Mouse (Mus musculus) left cerebral cortex, adult 2 months (tissue): ENCODE results near the gene Tmem169. TPM values are rescaled to one million over a fixed set of nuclear protein-coding genes. Genes with fewer than 3 reads are reported as not detected.

ENCODE experiments used
- DNase-seq, 2 experiments: peaks; one replicate each; pipeline ENCODE4 v3.0.0; 2021 to 2022; ENCODE audit warnings: low spot score in 2 of 2, mixed read lengths in 1 of 2; ENCODE audit errors: extremely low spot score in 1 of 2
- H3K27ac ChIP-seq: fragments of 200-600 bp; 2 replicates; pipeline ENCODE4 v1.8.1; 2022
- H3K4me3 ChIP-seq: fragments of 200-600 bp; 2 replicates; pipeline ENCODE4 v1.8.1; 2022
- CTCF ChIP-seq: fragments of 200-600 bp; IDR thresholded peaks from 2 replicates; pipeline ENCODE4 v1.8.1; 2022; ENCODE audit warnings: antibody characterized with exemption, mild to moderate bottlenecking, moderate library complexity
- intact Hi-C: fragments of 180-260 bp; cut with DNase I; formaldehyde crosslinking; loops from one replicate; pipeline ENCODE4 v1.15.1; 2025
- total RNA-seq, 2 experiments: library from RNA; stranded (reverse); gene quantifications; 2 replicates each; pipeline ENCODE4 v1.2.3; 2021

Tmem169 gene
- total RNA-seq, 2 experiments from 2014 or later = 17.7 to 19.4 TPM

DNA sequence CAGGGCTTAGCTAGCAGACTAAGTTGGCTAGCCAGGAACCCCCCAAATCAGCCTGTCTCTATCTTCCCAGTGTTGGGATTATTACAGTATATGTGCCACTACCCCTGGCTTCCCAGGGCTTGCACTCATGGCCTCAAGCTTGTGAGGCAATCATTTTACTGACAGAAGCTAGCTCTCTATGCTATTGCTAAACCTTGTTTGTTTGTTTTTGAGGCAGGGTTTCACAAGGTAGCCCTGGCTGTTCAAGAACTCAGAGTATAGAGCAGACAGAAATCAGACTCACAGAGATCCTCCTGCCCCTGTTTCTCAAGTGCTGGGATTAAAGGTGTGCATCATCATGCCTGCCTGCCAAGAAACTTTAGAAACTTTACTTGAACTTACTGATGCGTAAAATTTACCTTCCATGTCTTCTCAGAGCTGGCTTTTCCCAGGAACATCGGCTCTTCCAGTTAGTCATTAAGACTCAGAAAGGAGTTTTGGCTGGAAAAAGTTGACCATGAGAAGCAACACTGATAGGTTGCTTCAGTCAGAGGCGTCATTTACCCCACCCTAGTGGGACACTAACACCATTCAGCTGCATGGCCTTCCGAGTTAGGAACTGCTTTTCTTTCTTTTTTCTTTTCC, 4.5 kb downstream of the Tmem169 start:
- no peak for TF ChIP-seq CTCF
- no peak overlapping the region for H3K4me3 ChIP-seq
- DNase-seq = no peak
- intact Hi-C loops = no loop called here
- H3K27ac ChIP-seq = no peak overlapping the region

DNA sequence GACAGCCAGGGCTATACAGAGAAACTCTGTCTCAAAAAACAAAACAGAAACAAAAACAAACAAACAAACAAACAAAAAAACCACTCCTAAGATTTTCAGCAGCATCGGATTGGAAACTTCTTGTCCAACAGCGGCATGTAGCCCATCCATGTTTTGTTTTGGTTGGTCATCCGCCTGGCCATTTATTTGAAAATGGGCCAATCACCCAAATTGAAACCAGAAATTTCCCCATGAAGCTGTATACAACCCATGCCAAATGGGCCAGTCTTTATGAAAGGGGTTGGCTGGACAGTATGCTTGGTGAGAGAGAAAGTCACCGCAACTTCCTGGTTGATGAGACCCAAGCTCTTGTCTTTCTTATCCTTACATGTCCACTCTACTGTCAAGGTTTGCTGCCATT, 6.7 kb downstream of the Tmem169 start:
- H3K27ac ChIP-seq = no peak overlapping the region
- intact Hi-C loops = no loop called here
- no peak for TF ChIP-seq CTCF
- DNase-seq = no peak
- no peak overlapping the region for H3K4me3 ChIP-seq

DNA sequence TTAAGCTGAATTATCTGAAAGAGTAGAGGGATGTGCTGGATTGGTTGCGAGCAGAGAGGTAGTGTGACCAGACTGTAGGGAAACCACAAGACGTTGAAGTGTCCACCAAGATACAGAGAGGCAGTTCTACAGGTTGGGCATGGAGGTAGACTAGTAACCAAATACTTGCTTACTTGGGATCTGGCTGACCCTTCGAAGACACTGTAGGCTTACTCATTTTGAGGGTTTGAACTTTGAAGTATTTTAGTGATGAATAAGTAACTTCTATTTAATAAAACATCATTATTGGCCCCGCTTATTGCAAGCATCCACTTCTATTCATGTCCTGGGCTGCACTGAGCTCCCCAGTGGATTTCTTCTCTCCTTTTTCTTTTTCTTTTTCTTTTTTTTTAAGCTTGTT, 7.3 kb downstream of the Tmem169 start:
- intact Hi-C loops = no loop called here

DNA sequence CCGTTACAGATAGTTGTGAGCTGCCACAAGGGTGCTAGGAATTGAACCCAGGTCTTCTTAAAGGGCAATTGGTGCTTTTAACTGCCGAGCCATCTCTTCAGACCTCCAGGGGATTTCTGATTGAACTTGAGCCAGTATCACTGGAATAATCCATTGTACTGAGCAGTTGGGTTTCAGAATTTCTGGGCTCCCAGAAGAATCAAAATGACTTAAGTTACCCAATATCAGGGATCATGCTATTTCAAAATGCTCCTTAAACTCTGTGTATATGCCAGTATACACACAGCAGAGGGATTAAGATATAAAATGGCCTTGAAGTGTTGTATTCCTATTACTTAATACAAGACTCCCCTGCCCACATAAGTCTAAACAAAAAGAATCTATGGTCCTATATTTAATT, 7.8 kb downstream of the Tmem169 start:
- intact Hi-C loops = no loop called here
- Histone ChIP-seq H3K27ac (no peak overlapping the region), H3K4me3 (no peak overlapping the region)
- no peak for DNase-seq
- no peak for TF ChIP-seq CTCF

More for the DNA sequence above, 7.3 kb downstream of the Tmem169 start:
- Histone ChIP-seq H3K27ac (no peak overlapping the region), H3K4me3 (no peak overlapping the region)
- no peak for DNase-seq
- no peak for TF ChIP-seq CTCF

DNA sequence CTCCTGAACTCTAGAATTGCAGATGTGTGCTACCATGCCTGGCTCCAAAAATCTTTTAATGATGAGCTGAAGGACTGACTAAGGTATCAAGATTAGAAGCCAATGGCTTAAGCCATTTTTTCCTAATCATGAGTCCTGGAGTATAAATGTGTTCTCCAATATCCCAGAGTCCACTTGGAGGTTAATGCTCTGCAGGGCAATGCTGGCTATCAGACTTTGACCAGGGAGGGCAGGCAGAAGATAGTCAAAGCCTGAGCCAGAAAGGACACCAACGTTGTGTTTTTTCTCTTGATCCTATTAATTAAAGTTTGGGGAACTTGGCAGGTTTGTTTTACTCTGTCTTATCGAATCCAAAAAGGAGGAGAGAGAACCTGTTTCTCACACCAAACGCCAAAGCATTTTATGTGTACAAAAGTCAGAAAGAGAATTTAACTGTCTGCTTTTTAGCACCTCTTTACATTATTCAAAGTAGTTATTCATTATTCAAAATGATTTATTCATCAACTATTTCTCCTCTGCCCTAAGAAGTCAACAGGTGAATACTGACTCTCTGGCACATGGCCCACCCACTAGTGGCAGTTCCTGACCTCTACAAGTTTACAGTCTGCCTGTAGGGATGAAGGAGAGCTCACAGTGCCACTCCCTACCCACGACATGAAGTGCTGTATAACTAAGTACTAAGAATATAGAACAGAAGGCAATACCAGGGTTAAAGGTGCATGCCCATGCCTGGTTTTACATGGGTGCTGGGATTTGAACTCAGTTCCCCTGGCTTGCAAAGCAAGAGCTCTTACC, 9.9 kb downstream of the Tmem169 start:
- TF ChIP-seq CTCF = no peak
- no peak for DNase-seq
- no peak overlapping the region for H3K27ac ChIP-seq
- no peak overlapping the region for H3K4me3 ChIP-seq
- intact Hi-C loops = no loop called here

DNA sequence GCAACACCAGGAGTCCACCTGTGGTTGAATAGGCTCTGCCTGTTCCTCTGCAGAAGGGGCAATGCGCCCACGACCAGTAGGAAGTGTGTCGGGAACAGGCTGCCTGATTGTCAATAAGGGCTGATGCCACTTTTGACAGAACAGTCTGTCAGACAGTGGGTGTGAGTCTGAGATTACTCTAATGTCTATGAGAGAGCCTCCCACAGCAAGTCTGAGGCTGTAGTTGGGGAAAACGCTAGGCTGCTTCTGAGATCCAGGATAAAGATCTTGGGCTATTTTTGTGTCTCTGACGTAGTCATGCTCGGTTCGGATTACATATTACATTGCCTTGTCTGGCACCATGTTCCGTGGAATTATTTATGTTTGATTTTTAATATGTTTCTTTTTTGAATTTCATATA, 11.6 kb downstream of the Tmem169 start:
- no peak overlapping the region for H3K4me3 ChIP-seq
- intact Hi-C loops = no loop called here
- no peak for TF ChIP-seq CTCF
- no peak for DNase-seq
- H3K27ac ChIP-seq = no peak overlapping the region

DNA sequence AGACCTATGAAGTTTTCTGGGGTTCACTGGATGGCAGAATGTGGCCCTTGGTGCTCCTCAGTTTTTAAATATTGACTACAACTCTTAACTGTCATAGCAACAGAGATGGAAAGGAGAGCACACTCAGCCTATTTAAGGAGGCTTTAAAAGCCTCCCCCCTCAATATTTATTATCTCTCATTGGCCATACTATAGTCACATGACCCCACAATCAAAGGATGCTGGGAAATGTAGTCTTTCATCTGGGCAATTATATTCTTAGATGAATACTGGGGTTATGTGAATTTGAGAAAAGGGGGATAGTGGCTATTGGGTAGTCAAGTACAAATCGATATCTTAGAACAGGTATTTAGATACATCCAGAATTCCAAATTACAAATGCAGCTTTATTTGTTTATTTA, 17.7 kb downstream of the Tmem169 start:
- intact Hi-C loops = no loop called here

DNA sequence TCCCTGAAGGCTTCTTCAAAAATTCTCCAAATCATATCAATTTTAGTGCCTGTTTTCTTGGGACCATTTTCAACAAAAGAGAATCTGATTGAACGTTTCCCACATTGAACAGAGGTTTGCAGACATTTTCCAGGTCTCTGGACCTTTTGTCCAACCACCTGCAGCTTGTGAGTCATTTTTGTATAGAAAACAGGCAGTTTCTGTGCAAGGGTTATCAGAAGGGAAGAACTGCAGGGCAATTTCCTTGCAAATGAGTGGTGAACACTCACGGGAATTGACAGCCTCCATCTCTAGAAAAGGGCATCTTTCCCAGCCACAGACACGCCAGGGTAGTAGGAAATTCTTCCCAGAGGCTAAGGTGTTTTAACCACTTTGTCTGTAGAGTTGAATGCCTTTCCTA, 22.1 kb downstream of the Tmem169 start:
- no peak for DNase-seq
- intact Hi-C loops = loop anchor here (2.0 to 5.0 kb wide), 4 partner anchors 231 to 551 kb away; partner anchors contain the start of genes March4, Rpl37a and Smarcal1
- TF ChIP-seq CTCF = no peak
- Histone ChIP-seq H3K27ac (no peak overlapping the region), H3K4me3 (no peak overlapping the region)

More for the DNA sequence above, 17.7 kb downstream of the Tmem169 start:
- Histone ChIP-seq H3K4me3 (no peak overlapping the region), H3K27ac (no peak overlapping the region)
- TF ChIP-seq CTCF = no peak
- DNase-seq = no peak

DNA sequence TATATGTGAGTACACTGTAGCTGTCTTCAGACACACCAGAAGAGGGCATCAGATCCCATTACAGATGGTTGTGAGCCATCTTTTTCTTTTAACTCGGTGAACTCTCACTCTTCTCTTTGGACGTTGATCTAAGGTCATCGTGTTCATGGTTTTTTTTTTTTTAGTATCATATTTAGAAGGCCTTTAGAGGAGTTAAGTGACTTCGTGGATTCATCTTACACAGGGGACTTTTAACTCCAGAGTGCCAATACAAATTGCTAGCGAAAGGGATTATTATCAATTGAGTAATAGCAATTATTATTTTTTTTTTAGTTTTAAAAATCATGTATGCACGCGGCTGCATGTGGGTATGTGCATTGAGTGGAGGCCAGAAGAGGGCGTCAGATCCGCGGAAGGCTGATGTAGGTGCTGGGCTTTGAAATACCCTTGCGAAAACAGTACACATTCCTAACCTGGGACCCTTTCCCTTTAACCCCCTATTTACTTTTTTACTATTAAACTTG, 22.6 kb downstream of the Tmem169 start:
- H3K27ac ChIP-seq = peak overlapping the region; percentile 84
- DNase-seq = peak; percentile 24 to 27
- H3K4me3 ChIP-seq = peak overlapping the region; percentile 73
- TF ChIP-seq CTCF = peak; percentile 48
- intact Hi-C loops = loop anchor here (1.0 to 5.0 kb wide), 5 partner anchors 22 to 551 kb away; partner anchors contain the start of genes March4, Pecr, Rpl37a and Smarcal1

DNA sequence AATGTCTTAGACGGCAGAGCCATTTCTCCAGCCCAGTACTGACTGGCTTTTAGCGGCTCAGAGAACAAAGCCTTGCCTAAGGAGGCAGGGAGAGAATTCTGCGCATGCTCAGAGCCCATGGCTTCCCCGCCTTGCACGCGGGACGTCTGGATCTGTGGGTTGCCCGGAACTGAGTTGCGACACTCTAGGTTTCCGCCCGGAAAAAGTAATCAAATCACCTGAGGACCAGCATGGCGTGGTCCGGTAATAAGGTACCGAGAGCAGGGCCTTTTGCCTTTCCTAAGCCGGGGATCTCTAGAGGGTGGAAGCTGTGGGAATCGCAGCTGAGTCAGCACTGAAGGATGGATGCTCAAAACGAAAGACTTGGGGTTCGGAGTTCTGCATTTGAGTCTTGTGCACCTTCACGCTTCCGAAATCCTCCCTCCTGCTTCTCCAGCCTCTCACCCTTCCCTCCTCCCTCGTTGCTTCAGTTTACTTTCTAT, 23.2 kb downstream of the Tmem169 start, which contains the start of gene Xrcc5:
Gene Xrcc5, plus strand, starts transcription at position 105 of the 482 bp plus-strand sequence.
- no peak for TF ChIP-seq CTCF
- Histone ChIP-seq H3K4me3 (peak within 1 kb of the TSS; percentile 73), H3K27ac (peak within 1 kb of the TSS; percentile 84)
- peak; percentile 88 to 91 for DNase-seq
- intact Hi-C loops = loop anchor here (1.0 to 5.0 kb wide), 5 partner anchors 23 to 550 kb away; partner anchors contain the start of genes March4, Pecr, Rpl37a and Smarcal1

DNA sequence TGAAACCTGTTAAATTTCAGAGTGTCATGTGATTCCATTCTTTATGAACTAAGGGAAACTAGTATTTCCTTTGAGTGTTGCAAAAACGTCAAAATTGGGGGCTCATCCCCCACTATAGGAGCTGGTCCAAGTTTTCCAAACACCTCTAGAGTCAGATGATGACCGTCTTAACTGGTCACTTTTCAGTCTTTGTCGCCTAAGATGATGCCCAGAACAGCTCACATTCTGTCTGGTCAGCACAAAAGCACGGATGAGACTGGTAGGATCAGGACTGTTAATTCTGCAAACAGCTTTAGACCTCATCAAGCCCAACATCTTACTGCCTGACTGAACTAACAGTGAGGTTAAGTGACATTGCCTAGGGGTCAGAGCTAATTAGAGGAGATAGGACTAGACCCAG, 24.8 kb downstream of the Tmem169 start:
- no peak for TF ChIP-seq CTCF
- no peak overlapping the region for H3K27ac ChIP-seq
- intact Hi-C loops = loop anchor here (5.0 kb wide), 3 partner anchors 228 to 548 kb away; partner anchors contain the start of genes March4 and Rpl37a
- no peak overlapping the region for H3K4me3 ChIP-seq
- no peak for DNase-seq
